Mouse (Mus musculus): ENCODE measurements at regions not wholly inside any gene's neighbourhood (a gene's known extent, or its start where the extent isn't known, plus 50 kb on each side); places are given as distances from the start of the nearest gene placed in this dataset.
A peak's percentile ranks its signal among the peaks of the same experiment; 100 is the strongest.

DNA sequence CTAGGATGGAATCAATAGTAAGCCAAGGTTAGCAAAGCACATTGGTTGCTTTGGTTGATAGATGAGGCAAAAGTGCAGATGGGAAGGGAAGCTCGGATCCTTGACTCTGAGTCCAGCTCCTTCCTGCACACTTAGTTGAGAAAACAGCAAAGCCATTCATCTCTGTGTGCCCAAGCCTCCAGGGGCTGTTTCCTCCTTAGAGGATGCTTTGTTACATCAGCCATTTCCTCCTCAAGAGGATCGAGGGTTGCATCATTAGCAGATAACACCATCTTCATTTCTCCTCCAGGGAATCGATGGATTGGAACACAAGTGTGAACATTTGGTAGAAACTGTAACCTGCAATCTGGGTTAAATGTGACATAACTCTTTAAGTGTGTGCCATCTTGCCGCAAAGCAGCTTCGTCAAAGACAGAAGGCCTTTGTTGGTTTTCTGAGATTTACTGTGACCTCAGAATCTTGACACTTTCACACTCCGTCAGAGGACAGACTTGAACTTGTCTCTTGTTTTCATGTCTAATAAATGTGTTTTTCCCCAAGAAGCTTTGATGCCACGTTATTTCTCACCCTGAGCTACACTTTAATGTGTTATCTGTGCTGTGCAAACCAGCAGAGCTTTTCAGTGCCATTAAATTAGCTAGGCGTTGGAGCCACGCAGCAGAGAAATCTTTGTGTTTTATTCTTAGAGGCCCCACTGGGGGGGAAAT lies 245.4 kb upstream of the 4930583I09Rik start:
- TF ChIP-seq POU5F1 (IDR thresholded peaks at IDR 0.05; ENCODE audit: borderline replicate concordance, low read length) (no peak), CTCF (conservative IDR thresholded peaks at IDR 0.05; ENCODE audit: low read length) (no peak), NANOG (IDR thresholded peaks at IDR 0.05; ENCODE audit: borderline replicate concordance, low read length) (no peak)

GRCm38 (mm10) chr17:65074878-65075277 lies 239.0 kb upstream of the 4930583I09Rik start:
- Histone ChIP-seq H3K36me3 (ENCODE audit: insufficient read depth, low read length) (no peaks in the 10 kb centered on the region), H3K9me3 (ENCODE audit: low read length) (no peaks in the 10 kb centered on the region), H3K4me1 (replicated peaks; ENCODE audit: low read depth, low read length) (no peaks in the 10 kb centered on the region), H3K27me3 (ENCODE audit: insufficient read depth, low read length) (no peaks in the 10 kb centered on the region), H3K4me3 (replicated peaks; ENCODE audit: low read length) (no peak overlapping the region)
- TF ChIP-seq NANOG (IDR thresholded peaks at IDR 0.05; ENCODE audit: borderline replicate concordance, low read length) (no peak), CTCF (conservative IDR thresholded peaks at IDR 0.05; ENCODE audit: low read length) (no peak), POU5F1 (IDR thresholded peaks at IDR 0.05; ENCODE audit: borderline replicate concordance, low read length) (no peak)

More for the DNA sequence above, 245.4 kb upstream of the 4930583I09Rik start:
- Histone ChIP-seq H3K4me1 (replicated peaks; ENCODE audit: low read depth, low read length) (no peaks in the 10 kb centered on the region), H3K36me3 (ENCODE audit: insufficient read depth, low read length) (no peaks in the 10 kb centered on the region), H3K9me3 (ENCODE audit: low read length) (0 out of 2 replicates have a peak, but pooled peaks cover 4% of the 10 kb centered on the region), H3K27me3 (ENCODE audit: insufficient read depth, low read length) (no peaks in the 10 kb centered on the region), H3K4me3 (replicated peaks; ENCODE audit: low read length) (no peak overlapping the region)

- Histone ChIP-seq H3K36me3 (ENCODE audit: insufficient read depth, low read length) (no peaks in the 10 kb centered on the region), H3K4me1 (replicated peaks; ENCODE audit: low read depth, low read length) (no peaks in the 10 kb centered on the region), H3K4me3 (replicated peaks; ENCODE audit: low read length) (no peak overlapping the region), H3K27me3 (ENCODE audit: insufficient read depth, low read length) (no peaks in the 10 kb centered on the region), H3K9me3 (ENCODE audit: low read length) (no peaks in the 10 kb centered on the region)
- TF ChIP-seq NANOG (IDR thresholded peaks at IDR 0.05; ENCODE audit: borderline replicate concordance, low read length) = no peak
- no peak for TF ChIP-seq POU5F1 (IDR thresholded peaks at IDR 0.05; ENCODE audit: borderline replicate concordance, low read length)
- peak; percentile 53 for TF ChIP-seq CTCF (conservative IDR thresholded peaks at IDR 0.05; ENCODE audit: low read length)
Observed at GRCm38 (mm10) chr17:65071114-65071513, 235.2 kb upstream of the 4930583I09Rik start.

- no peak overlapping the region for H3K4me3 ChIP-seq (replicated peaks; ENCODE audit: low read length)
- no peaks in the 10 kb centered on the region for H3K9me3 ChIP-seq (ENCODE audit: low read length)
- H3K4me1 ChIP-seq (replicated peaks; ENCODE audit: low read depth, low read length) = no peaks in the 10 kb centered on the region
- H3K27me3 ChIP-seq (ENCODE audit: insufficient read depth, low read length) = no peaks in the 10 kb centered on the region
- TF ChIP-seq NANOG (IDR thresholded peaks at IDR 0.05; ENCODE audit: borderline replicate concordance, low read length) = no peak
- TF ChIP-seq CTCF (conservative IDR thresholded peaks at IDR 0.05; ENCODE audit: low read length) = no peak
- no peak for TF ChIP-seq POU5F1 (IDR thresholded peaks at IDR 0.05; ENCODE audit: borderline replicate concordance, low read length)
- H3K36me3 ChIP-seq (ENCODE audit: insufficient read depth, low read length) = no peaks in the 10 kb centered on the region
Observed at GRCm38 (mm10) chr17:65066135-65066534, 230.3 kb upstream of the 4930583I09Rik start.

- Histone ChIP-seq H3K4me3 (replicated peaks; ENCODE audit: low read length) (no peak overlapping the region), H3K27me3 (ENCODE audit: insufficient read depth, low read length) (no peaks in the 10 kb centered on the region), H3K9me3 (ENCODE audit: low read length) (no peaks in the 10 kb centered on the region), H3K36me3 (ENCODE audit: insufficient read depth, low read length) (no peaks in the 10 kb centered on the region), H3K4me1 (replicated peaks; ENCODE audit: low read depth, low read length) (no peaks in the 10 kb centered on the region)
- no peak for TF ChIP-seq CTCF (conservative IDR thresholded peaks at IDR 0.05; ENCODE audit: low read length)
- no peak for TF ChIP-seq POU5F1 (IDR thresholded peaks at IDR 0.05; ENCODE audit: borderline replicate concordance, low read length)
- TF ChIP-seq NANOG (IDR thresholded peaks at IDR 0.05; ENCODE audit: borderline replicate concordance, low read length) = no peak
Observed at GRCm38 (mm10) chr17:65056059-65056458, 220.2 kb upstream of the 4930583I09Rik start.

DNA sequence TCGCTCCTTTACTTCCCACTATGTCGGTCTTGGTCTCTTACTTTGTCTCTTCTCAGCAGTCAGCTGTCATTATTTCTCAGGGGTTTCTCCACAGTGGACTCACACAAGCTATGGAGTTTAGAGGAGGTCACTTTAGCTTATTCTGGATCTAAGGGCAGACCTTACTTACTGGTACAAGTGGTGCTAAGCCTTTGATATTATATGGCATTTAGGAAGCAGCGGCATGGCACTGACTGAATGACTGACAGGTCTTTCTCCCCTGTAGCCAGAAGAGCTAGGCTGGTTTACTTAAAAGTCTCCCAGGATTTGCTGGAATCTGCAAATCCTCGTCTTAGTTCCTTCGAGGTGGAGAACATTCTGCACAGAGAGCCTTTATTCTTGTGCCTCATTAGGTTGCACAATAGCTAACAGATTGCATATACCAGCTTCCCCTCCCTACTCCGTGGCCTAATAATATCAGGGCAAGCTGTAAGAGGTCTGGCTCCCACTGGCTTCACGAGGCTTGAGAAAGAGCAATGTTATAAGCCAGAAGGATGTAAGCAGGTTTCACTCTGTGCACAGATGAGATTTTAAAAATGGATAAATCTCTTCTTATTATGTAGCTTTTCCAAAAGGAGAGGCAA lies 214.1 kb upstream of the 4930583I09Rik start:
- H3K9me3 ChIP-seq (ENCODE audit: low read length) = no peaks in the 10 kb centered on the region

GRCm38 (mm10) chr17:65015731-65016130 lies 179.9 kb upstream of the 4930583I09Rik start:
- Histone ChIP-seq H3K4me3 (replicated peaks; ENCODE audit: low read length) (no peak overlapping the region), H3K9me3 (ENCODE audit: low read length) (no peaks in the 10 kb centered on the region), H3K4me1 (replicated peaks; ENCODE audit: low read depth, low read length) (no peaks in the 10 kb centered on the region), H3K27me3 (ENCODE audit: insufficient read depth, low read length) (no peaks in the 10 kb centered on the region), H3K36me3 (ENCODE audit: insufficient read depth, low read length) (no peaks in the 10 kb centered on the region)
- TF ChIP-seq POU5F1 (IDR thresholded peaks at IDR 0.05; ENCODE audit: borderline replicate concordance, low read length) (no peak), NANOG (IDR thresholded peaks at IDR 0.05; ENCODE audit: borderline replicate concordance, low read length) (no peak), CTCF (conservative IDR thresholded peaks at IDR 0.05; ENCODE audit: low read length) (no peak)

More for the DNA sequence above, 214.1 kb upstream of the 4930583I09Rik start:
- no peaks in the 10 kb centered on the region for H3K4me1 ChIP-seq (replicated peaks; ENCODE audit: low read depth, low read length)
- H3K36me3 ChIP-seq (ENCODE audit: insufficient read depth, low read length) = no peaks in the 10 kb centered on the region
- H3K27me3 ChIP-seq (ENCODE audit: insufficient read depth, low read length) = no peaks in the 10 kb centered on the region
- no peak overlapping the region for H3K4me3 ChIP-seq (replicated peaks; ENCODE audit: low read length)
- TF ChIP-seq POU5F1 (IDR thresholded peaks at IDR 0.05; ENCODE audit: borderline replicate concordance, low read length) = no peak
- TF ChIP-seq CTCF (conservative IDR thresholded peaks at IDR 0.05; ENCODE audit: low read length) = no peak
- no peak for TF ChIP-seq NANOG (IDR thresholded peaks at IDR 0.05; ENCODE audit: borderline replicate concordance, low read length)

GRCm38 (mm10) chr17:65014682-65015081 lies 178.8 kb upstream of the 4930583I09Rik start:
- no peaks in the 10 kb centered on the region for H3K27me3 ChIP-seq (ENCODE audit: insufficient read depth, low read length)
- no peaks in the 10 kb centered on the region for H3K9me3 ChIP-seq (ENCODE audit: low read length)
- H3K36me3 ChIP-seq (ENCODE audit: insufficient read depth, low read length) = no peaks in the 10 kb centered on the region
- no peaks in the 10 kb centered on the region for H3K4me1 ChIP-seq (replicated peaks; ENCODE audit: low read depth, low read length)
- no peak for TF ChIP-seq CTCF (conservative IDR thresholded peaks at IDR 0.05; ENCODE audit: low read length)
- TF ChIP-seq NANOG (IDR thresholded peaks at IDR 0.05; ENCODE audit: borderline replicate concordance, low read length) = no peak
- TF ChIP-seq POU5F1 (IDR thresholded peaks at IDR 0.05; ENCODE audit: borderline replicate concordance, low read length) = no peak
- no peak overlapping the region for H3K4me3 ChIP-seq (replicated peaks; ENCODE audit: low read length)
